Mouse (Mus musculus) forebrain, embryonic 15.5 days (tissue): ENCODE measurements around the gene Lor. TPM values are rescaled to one million over a fixed set of nuclear protein-coding genes. Genes with fewer than 3 reads are reported as not detected.
A peak's percentile ranks its signal among the peaks of the same experiment; 100 is the strongest.

ENCODE experiments used
- ATAC-seq: fragments of 200-750 bp; cut with Nextera tagmentation; replicated peaks from 2 replicates; pipeline ENCODE4 v1.8.0; 2017; ENCODE audit warnings: mild to moderate bottlenecking, moderate TSS enrichment, moderate library complexity
- H3K27ac ChIP-seq: fragments of 300-500 bp; sonication (generic); replicated peaks from 2 replicates; pipeline ENCODE4 v1.5.1; 2015; ENCODE audit warnings: mild to moderate bottlenecking, inconsistent platforms
- H3K27me3 ChIP-seq: fragments of 300-500 bp; sonication (generic); 2 replicates; pipeline ENCODE4 v1.6.1; 2015; ENCODE audit warnings: inconsistent platforms
- H3K36me3 ChIP-seq: fragments of 300-500 bp; sonication (generic); 2 replicates; pipeline ENCODE4 v1.6.1; 2015; ENCODE audit warnings: mild to moderate bottlenecking, inconsistent platforms
- H3K4me1 ChIP-seq: fragments of 300-500 bp; sonication (generic); 2 replicates; pipeline ENCODE4 v1.6.1; 2015; ENCODE audit warnings: inconsistent platforms
- H3K4me2 ChIP-seq: fragments of 300-500 bp; sonication (generic); replicated peaks from 2 replicates; pipeline ENCODE4 v1.6.1; 2015; ENCODE audit warnings: mild to moderate bottlenecking, inconsistent platforms
- H3K4me3 ChIP-seq: fragments of 300-500 bp; sonication (generic); 2 replicates; pipeline ENCODE4 v1.5.1; 2015; ENCODE audit warnings: mild to moderate bottlenecking, inconsistent platforms
- H3K9ac ChIP-seq: fragments of 300-500 bp; sonication (generic); replicated peaks from 2 replicates; pipeline ENCODE4 v1.6.1; 2015; ENCODE audit warnings: mild to moderate bottlenecking, inconsistent platforms
- H3K9me3 ChIP-seq: fragments of 300-500 bp; sonication (generic); 2 replicates; pipeline ENCODE4 v1.6.1; 2016; ENCODE audit warnings: inconsistent platforms
- WGBS: fragments of 180-500 bp; shearing (Covaris S2); methylation state at CpG from one replicate; pipeline ENCODE4 v1.1.7; 2015; ENCODE audit warnings: mixed read lengths; 5-methylcytosine and 5-hydroxymethylcytosine counted together
- polyA plus RNA-seq: library from polyadenylated mRNA; unstranded; fragments of >200 nt; fragmentation: Nextera tagmentation; extraction: Ambion mirVana; gene quantifications from 2 replicates; pipeline ENCODE4 v1.2.1, GENCODE M21; 2015

Gene Lor
- 3.1 and 3.5 TPM in 2 replicates for polyA plus RNA-seq

DNA sequence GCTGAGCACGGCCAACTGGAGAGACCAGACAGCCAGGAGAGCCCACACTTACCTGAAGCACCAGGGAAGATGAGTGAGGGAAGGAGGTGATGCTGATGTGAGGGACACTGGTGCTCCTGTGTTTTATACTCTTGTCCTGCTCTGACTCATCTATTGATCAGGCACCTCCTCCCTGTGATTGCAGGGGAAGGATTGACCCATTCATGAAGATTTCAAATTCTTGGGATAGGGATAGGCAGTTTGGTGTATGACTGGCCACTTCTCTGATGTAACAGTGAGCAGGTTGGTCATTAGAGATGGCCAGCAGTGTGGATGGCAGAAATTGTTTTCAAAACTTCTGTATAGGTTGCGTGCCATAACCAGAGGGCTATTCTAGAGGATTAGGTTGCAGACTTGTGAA, at the start of gene Lor:
TSS of gene Lor (minus strand) at position 101 of the 400 bp plus-strand sequence.
- Histone ChIP-seq H3K9me3 (no peaks in the 10 kb centered on the region), H3K9ac (no peak within 1 kb of the TSS), H3K27ac (peak within 1 kb of the TSS; percentile 90), H3K4me2 (peak within 1 kb of the TSS; percentile 96), H3K27me3 (peaks cover 29% of the 10 kb centered on the region; the same call in 1 of the 2 replicates), H3K36me3 (no peaks in the 10 kb centered on the region), H3K4me1 (peaks cover 10% of the 10 kb centered on the region), H3K4me3 (peak within 1 kb of the TSS; percentile 69)
- 84% methylated on average over 2 of the region's 2 CpGs for WGBS
- ATAC-seq: no peak

- ATAC-seq: no peak
- Histone ChIP-seq H3K4me2 (no peak within 1 kb of the TSS), H3K27ac (no peak within 1 kb of the TSS), H3K9ac (no peak within 1 kb of the TSS), H3K27me3 (no peaks in the 10 kb centered on the region), H3K4me3 (no peak within 1 kb of the TSS), H3K4me1 (no peaks in the 10 kb centered on the region), H3K9me3 (no peaks in the 10 kb centered on the region), H3K36me3 (no peaks in the 10 kb centered on the region)
- 84% methylated on average over 5 of the region's 5 CpGs for WGBS
Observed at GRCm38 (mm10) chr3:92123847-92124246, 40.9 kb upstream of the Lor start, which contains the start of gene Prr9. TSS of gene Prr9 (minus strand) at chr3:92123947.

- Histone ChIP-seq H3K9ac (no peak overlapping the region), H3K27ac (no peak overlapping the region), H3K4me3 (no peak overlapping the region), H3K36me3 (no peaks in the 10 kb centered on the region), H3K4me2 (no peak overlapping the region), H3K27me3 (no peaks in the 10 kb centered on the region), H3K4me1 (no peaks in the 10 kb centered on the region), H3K9me3 (no peaks in the 10 kb centered on the region)
- 82% methylated on average over 3 of the region's 3 CpGs for WGBS
- no peak for ATAC-seq
Observed at GRCm38 (mm10) chr3:92120902-92121301, 38.0 kb upstream of the Lor start.

DNA sequence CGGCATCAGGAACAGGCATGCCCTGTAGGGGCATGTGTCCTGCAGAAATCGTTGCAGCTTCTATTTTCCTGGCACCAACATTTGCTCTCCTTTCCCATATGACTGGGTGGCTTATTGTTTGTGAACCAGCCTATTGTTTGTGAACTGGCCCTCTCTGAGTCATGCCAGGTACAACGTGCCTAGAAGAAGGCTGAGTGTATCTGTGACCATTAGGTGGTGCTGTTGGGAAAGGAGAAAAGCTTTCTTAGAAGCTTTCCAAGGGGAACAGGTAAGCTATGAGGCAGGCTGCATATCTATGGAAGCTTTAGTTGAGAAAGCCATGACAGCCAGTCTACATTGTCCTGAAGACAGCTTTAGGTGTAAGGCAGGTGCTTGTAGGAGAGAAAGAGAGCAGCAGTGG, 35.0 kb upstream of the Lor start:
- Histone ChIP-seq H3K9ac (no peak overlapping the region), H3K27ac (no peak overlapping the region), H3K9me3 (no peaks in the 10 kb centered on the region), H3K4me1 (no peaks in the 10 kb centered on the region), H3K4me2 (no peak overlapping the region), H3K36me3 (no peaks in the 10 kb centered on the region), H3K4me3 (no peak overlapping the region), H3K27me3 (no peaks in the 10 kb centered on the region)
- peak; percentile 26; the same call in 1 of the 2 replicates for ATAC-seq
- 34% methylated on average over 3 of the region's 3 CpGs for WGBS

DNA sequence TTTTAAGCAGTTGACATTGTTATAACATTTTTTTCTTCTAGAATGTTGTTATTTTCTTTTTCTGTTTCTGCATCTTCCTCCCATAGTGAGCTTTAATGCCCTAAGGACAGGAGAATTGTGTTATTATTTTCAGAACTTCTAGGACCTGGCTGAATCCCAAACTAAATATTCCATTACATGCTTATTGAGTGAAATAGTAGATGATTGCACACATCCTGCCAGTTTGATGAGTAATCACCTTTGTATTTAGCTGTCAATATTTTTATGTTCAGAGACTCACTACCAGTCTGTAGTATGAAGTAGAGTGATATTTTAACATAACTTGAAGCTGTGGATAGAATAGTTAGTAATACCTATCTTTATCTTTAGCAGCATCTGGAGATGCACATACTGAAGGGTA, 28.6 kb upstream of the Lor start:
- no peaks in the 10 kb centered on the region for H3K36me3 ChIP-seq
- no peak overlapping the region for H3K4me3 ChIP-seq
- H3K27ac ChIP-seq: no peak overlapping the region
- H3K9me3 ChIP-seq: no peaks in the 10 kb centered on the region
- no peaks in the 10 kb centered on the region for H3K27me3 ChIP-seq
- no peaks in the 10 kb centered on the region; the same call in 1 of the 2 replicates for H3K4me1 ChIP-seq
- H3K9ac ChIP-seq: no peak overlapping the region
- no peak overlapping the region for H3K4me2 ChIP-seq
- ATAC-seq: no peak

DNA sequence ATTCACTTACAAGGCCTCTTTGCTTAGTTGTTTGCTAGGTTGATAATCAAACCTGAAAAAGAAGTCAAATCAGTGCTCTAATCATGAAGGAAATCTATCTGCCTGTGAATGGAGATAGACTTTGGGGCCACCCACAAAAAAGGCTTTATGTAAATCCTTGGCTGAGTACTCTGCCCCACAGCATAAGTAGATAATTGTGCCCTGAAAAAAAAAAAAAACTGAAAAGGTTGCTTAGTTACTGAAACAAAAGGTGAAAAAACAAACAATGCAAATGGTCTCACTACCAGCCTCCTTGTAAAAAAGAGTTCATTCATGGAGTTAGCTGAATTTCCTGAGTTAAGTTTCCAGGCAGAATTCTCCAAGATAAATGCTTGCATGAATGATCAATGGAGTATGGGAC, 27.8 kb upstream of the Lor start:
- no peak overlapping the region for H3K9ac ChIP-seq
- no peak overlapping the region for H3K4me3 ChIP-seq
- H3K27ac ChIP-seq: no peak overlapping the region
- no peaks in the 10 kb centered on the region for H3K9me3 ChIP-seq
- no peaks in the 10 kb centered on the region for H3K27me3 ChIP-seq
- H3K36me3 ChIP-seq: no peaks in the 10 kb centered on the region
- H3K4me1 ChIP-seq: no peaks in the 10 kb centered on the region; the same call in 1 of the 2 replicates
- no peak overlapping the region for H3K4me2 ChIP-seq
- no peak for ATAC-seq

- Histone ChIP-seq H3K4me2 (no peak overlapping the region), H3K9ac (no peak overlapping the region), H3K4me1 (no peaks in the 10 kb centered on the region; the same call in 1 of the 2 replicates), H3K27me3 (no peaks in the 10 kb centered on the region), H3K36me3 (no peaks in the 10 kb centered on the region), H3K4me3 (no peak overlapping the region), H3K9me3 (no peaks in the 10 kb centered on the region), H3K27ac (no peak overlapping the region)
- ATAC-seq: no peak
- 10% methylated on average over 6 of the region's 6 CpGs for WGBS
Observed at GRCm38 (mm10) chr3:92106582-92106981, 23.6 kb upstream of the Lor start.

GRCm38 (mm10) chr3:92081285-92081931, 1.5 kb downstream of the Lor start:
- H3K4me2 ChIP-seq: peak overlapping the region; percentile 96
- H3K27me3 ChIP-seq: peaks cover 29% of the 10 kb centered on the region; the same call in 1 of the 2 replicates
- WGBS: under 1% methylated on average over 64 of the region's 76 CpGs
- ATAC-seq: peak; percentile 86
- no peaks in the 10 kb centered on the region for H3K9me3 ChIP-seq
- H3K27ac ChIP-seq: peak overlapping the region; percentile 90
- peak overlapping the region; percentile 60 for H3K9ac ChIP-seq
- peak overlapping the region; percentile 69 for H3K4me3 ChIP-seq
- H3K4me1 ChIP-seq: peaks cover 10% of the 10 kb centered on the region
- H3K36me3 ChIP-seq: no peaks in the 10 kb centered on the region

- Histone ChIP-seq H3K9me3 (no peaks in the 10 kb centered on the region), H3K9ac (peak overlapping the region; percentile 60), H3K27me3 (peaks cover 29% of the 10 kb centered on the region; the same call in 1 of the 2 replicates), H3K4me2 (peak overlapping the region; percentile 96), H3K4me3 (peak overlapping the region; percentile 69), H3K27ac (peak overlapping the region; percentile 90), H3K4me1 (peaks cover 10% of the 10 kb centered on the region), H3K36me3 (no peaks in the 10 kb centered on the region)
- WGBS: 1% methylated on average over 80 of the region's 82 CpGs
- ATAC-seq: peak; percentile 88
Observed at GRCm38 (mm10) chr3:92080462-92081284, 2.3 kb downstream of the Lor start.

DNA sequence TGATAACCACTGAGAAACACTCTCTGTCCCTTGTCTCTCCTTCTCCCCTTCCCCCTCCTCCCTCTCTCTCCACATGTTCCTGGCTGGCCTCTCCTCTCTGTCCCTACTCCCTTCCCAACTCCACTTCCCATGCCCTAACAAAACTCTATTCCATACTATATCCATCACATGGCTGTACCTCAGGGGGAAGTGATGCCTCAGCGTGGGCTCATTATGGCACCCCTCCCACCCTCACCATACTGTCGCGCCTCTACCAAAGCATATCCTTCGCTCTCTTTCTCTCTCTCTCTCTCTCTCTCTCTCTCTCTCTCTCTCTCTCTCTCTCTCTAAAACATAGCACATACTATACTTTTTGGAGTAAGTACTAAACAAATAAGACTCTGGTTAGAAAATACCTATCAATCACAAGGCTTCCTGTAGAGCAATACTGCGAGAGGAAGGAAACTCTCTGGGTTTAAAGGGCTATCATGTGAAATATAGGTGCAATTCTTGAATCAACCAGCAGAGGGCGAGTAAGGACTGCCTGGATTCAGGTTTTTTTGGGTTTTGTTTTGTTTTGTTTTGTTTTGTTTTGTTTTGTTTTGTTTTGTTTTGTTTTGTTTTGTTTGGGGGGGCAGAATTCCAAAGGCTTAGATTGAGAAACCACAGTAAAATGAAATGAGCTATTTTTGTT, 32.4 kb downstream of the Lor start:
- Histone ChIP-seq H3K27me3 (no peaks in the 10 kb centered on the region), H3K27ac (no peak overlapping the region), H3K4me2 (no peak overlapping the region), H3K4me3 (no peak overlapping the region), H3K4me1 (no peaks in the 10 kb centered on the region), H3K9ac (no peak overlapping the region), H3K36me3 (no peaks in the 10 kb centered on the region), H3K9me3 (no peaks in the 10 kb centered on the region)
- WGBS: 50% methylated on average over 6 of the region's 6 CpGs
- ATAC-seq: 0 out of 2 replicates have a peak, but pooled peaks have one; percentile 26

- no peak for ATAC-seq
- Histone ChIP-seq H3K36me3 (no peaks in the 10 kb centered on the region), H3K4me1 (no peaks in the 10 kb centered on the region), H3K9ac (no peak overlapping the region), H3K27me3 (no peaks in the 10 kb centered on the region), H3K27ac (no peak overlapping the region), H3K4me3 (no peak overlapping the region), H3K9me3 (no peaks in the 10 kb centered on the region), H3K4me2 (no peak overlapping the region)
- 77% methylated on average over 1 of the region's 1 CpGs for WGBS
Observed at GRCm38 (mm10) chr3:92033892-92034291, 49.0 kb downstream of the Lor start.

GRCm38 (mm10) chr3:92033203-92033602, 49.7 kb downstream of the Lor start:
- no peak for ATAC-seq
- no peaks in the 10 kb centered on the region for H3K4me1 ChIP-seq
- WGBS: 49% methylated on average over 2 of the region's 2 CpGs

More at GRCm38 (mm10) chr3:92033203-92033602, 49.7 kb downstream of the Lor start:
- Histone ChIP-seq H3K4me2 (no peak overlapping the region), H3K9ac (no peak overlapping the region), H3K4me3 (no peak overlapping the region), H3K36me3 (no peaks in the 10 kb centered on the region), H3K9me3 (no peaks in the 10 kb centered on the region), H3K27ac (no peak overlapping the region), H3K27me3 (no peaks in the 10 kb centered on the region)
